Mouse (Mus musculus): ENCODE data around the gene Sox8. TPM values are rescaled to one million over a fixed set of nuclear protein-coding genes. Genes with fewer than 3 reads are reported as not detected.

The Sox8 gene
- polyA plus RNA-seq, 1 experiment: 0.79 TPM

- H3K4me1 ChIP-seq (ENCODE audit: control insufficient read depth, insufficient read depth, insufficient read length, low read length): no peaks in the 10 kb centered on the region
- no peak overlapping the region for H3K4me3 ChIP-seq (ENCODE audit: insufficient read depth, low read depth, low read length)
- H3K27ac ChIP-seq (replicated peaks; ENCODE audit: low read depth, low read length): no peak overlapping the region
Observed at GRCm38 (mm10) chr17:25550020-25550419, 20.5 kb downstream of the Sox8 start.

GRCm38 (mm10) chr17:25547026-25547425, 23.5 kb downstream of the Sox8 start:
- Histone ChIP-seq H3K4me1 (ENCODE audit: control insufficient read depth, insufficient read depth, insufficient read length, low read length) (no peaks in the 10 kb centered on the region), H3K4me3 (ENCODE audit: insufficient read depth, low read depth, low read length) (no peak overlapping the region), H3K27ac (replicated peaks; ENCODE audit: low read depth, low read length) (no peak overlapping the region)

- H3K27ac ChIP-seq (replicated peaks; ENCODE audit: low read depth, low read length): no peak overlapping the region
- H3K4me3 ChIP-seq (ENCODE audit: insufficient read depth, low read depth, low read length): no peak overlapping the region
- H3K4me1 ChIP-seq (ENCODE audit: control insufficient read depth, insufficient read depth, insufficient read length, low read length): no peaks in the 10 kb centered on the region
Observed at GRCm38 (mm10) chr17:25541768-25542167, 28.7 kb downstream of the Sox8 start.

GRCm38 (mm10) chr17:25540731-25541130, 29.8 kb downstream of the Sox8 start:
- no peaks in the 10 kb centered on the region for H3K4me1 ChIP-seq (ENCODE audit: control insufficient read depth, insufficient read depth, insufficient read length, low read length)
- no peak overlapping the region for H3K27ac ChIP-seq (replicated peaks; ENCODE audit: low read depth, low read length)
- no peak overlapping the region for H3K4me3 ChIP-seq (ENCODE audit: insufficient read depth, low read depth, low read length)

- Histone ChIP-seq H3K4me1 (ENCODE audit: control insufficient read depth, insufficient read depth, insufficient read length, low read length) (no peaks in the 10 kb centered on the region), H3K4me3 (ENCODE audit: insufficient read depth, low read depth, low read length) (no peak overlapping the region), H3K27ac (replicated peaks; ENCODE audit: low read depth, low read length) (no peak overlapping the region)
Observed at GRCm38 (mm10) chr17:25538945-25539875, 31.3 kb downstream of the Sox8 start.

GRCm38 (mm10) chr17:25530357-25531022, 40.0 kb downstream of the Sox8 start:
- no peak overlapping the region for H3K27ac ChIP-seq (replicated peaks; ENCODE audit: low read depth, low read length)

GRCm38 (mm10) chr17:25522080-25522479, 48.4 kb downstream of the Sox8 start:
- Histone ChIP-seq H3K27ac (replicated peaks; ENCODE audit: low read depth, low read length) (no peak overlapping the region), H3K4me1 (ENCODE audit: control insufficient read depth, insufficient read depth, insufficient read length, low read length) (no peaks in the 10 kb centered on the region), H3K4me3 (ENCODE audit: insufficient read depth, low read depth, low read length) (no peak overlapping the region)

More at GRCm38 (mm10) chr17:25530357-25531022, 40.0 kb downstream of the Sox8 start:
- Histone ChIP-seq H3K4me1 (ENCODE audit: control insufficient read depth, insufficient read depth, insufficient read length, low read length) (no peaks in the 10 kb centered on the region), H3K4me3 (ENCODE audit: insufficient read depth, low read depth, low read length) (no peak overlapping the region)

- H3K4me3 ChIP-seq (ENCODE audit: insufficient read depth, low read depth, low read length): no peak overlapping the region
- H3K4me1 ChIP-seq (ENCODE audit: control insufficient read depth, insufficient read depth, insufficient read length, low read length): no peaks in the 10 kb centered on the region
- no peak overlapping the region for H3K27ac ChIP-seq (replicated peaks; ENCODE audit: low read depth, low read length)
Observed at GRCm38 (mm10) chr17:25520492-25520891, 50.0 kb downstream of the Sox8 start.

- Histone ChIP-seq H3K4me3 (ENCODE audit: insufficient read depth, low read depth, low read length) (no peak overlapping the region), H3K27ac (replicated peaks; ENCODE audit: low read depth, low read length) (no peak overlapping the region), H3K4me1 (ENCODE audit: control insufficient read depth, insufficient read depth, insufficient read length, low read length) (no peaks in the 10 kb centered on the region)
Observed at GRCm38 (mm10) chr17:25519511-25519910, 51.0 kb downstream of the Sox8 start.

GRCm38 (mm10) chr17:25518144-25518543, 52.3 kb downstream of the Sox8 start:
- H3K4me3 ChIP-seq (ENCODE audit: insufficient read depth, low read depth, low read length): no peak overlapping the region
- H3K27ac ChIP-seq (replicated peaks; ENCODE audit: low read depth, low read length): no peak overlapping the region

GRCm38 (mm10) chr17:25516315-25516714, 54.2 kb downstream of the Sox8 start:
- Histone ChIP-seq H3K4me1 (ENCODE audit: control insufficient read depth, insufficient read depth, insufficient read length, low read length) (no peaks in the 10 kb centered on the region), H3K27ac (replicated peaks; ENCODE audit: low read depth, low read length) (no peak overlapping the region), H3K4me3 (ENCODE audit: insufficient read depth, low read depth, low read length) (no peak overlapping the region)

More at GRCm38 (mm10) chr17:25518144-25518543, 52.3 kb downstream of the Sox8 start:
- no peaks in the 10 kb centered on the region for H3K4me1 ChIP-seq (ENCODE audit: control insufficient read depth, insufficient read depth, insufficient read length, low read length)

Other genes starting within 250 kb of the Sox8 start
- 0.63 TPM in 1 of 2 replicates, not detected in the other for gene Tpsab1, start 225.1 kb downstream of the Sox8 start, polyA plus RNA-seq (2012; ENCODE audit: insufficient read depth, insufficient read length, missing spikeins)
- 6.1 and 8.8 TPM in 2 replicates for gene Tpsb2, start 204.4 kb downstream of the Sox8 start, polyA plus RNA-seq (2012; ENCODE audit: insufficient read depth, insufficient read length, missing spikeins)
- 0.99 TPM in 1 of 2 replicates, not detected in the other for gene Tpsg1, start 201.4 kb downstream of the Sox8 start, polyA plus RNA-seq (2012; ENCODE audit: insufficient read depth, insufficient read length, missing spikeins)
- 1.3 TPM in 1 of 2 replicates, not detected in the other for gene Cacna1h, start 136.9 kb downstream of the Sox8 start, polyA plus RNA-seq (2012; ENCODE audit: insufficient read depth, insufficient read length, missing spikeins)
- gene Tekt4, start 116.1 kb downstream of the Sox8 start, polyA plus RNA-seq (2012; ENCODE audit: insufficient read depth, insufficient read length, missing spikeins): not detected in 2 replicates
- not detected in 2 replicates for gene Sstr5, start 73.4 kb downstream of the Sox8 start, polyA plus RNA-seq (2012; ENCODE audit: insufficient read depth, insufficient read length, missing spikeins)
- gene Lmf1, start 8.4 kb upstream of the Sox8 start, polyA plus RNA-seq (2012; ENCODE audit: insufficient read depth, insufficient read length, missing spikeins): 24.0 and 41.1 TPM in 2 replicates
- gene Gng13, start 146.5 kb upstream of the Sox8 start, polyA plus RNA-seq (2012; ENCODE audit: insufficient read depth, insufficient read length, missing spikeins): not detected in 2 replicates
- gene Chtf18, start 156.7 kb upstream of the Sox8 start, polyA plus RNA-seq (2012; ENCODE audit: insufficient read depth, insufficient read length, missing spikeins): 0.87 and 3.0 TPM in 2 replicates
- gene Rpusd1, start 157.0 kb upstream of the Sox8 start, polyA plus RNA-seq (2012; ENCODE audit: insufficient read depth, insufficient read length, missing spikeins): 3.0 and 3.9 TPM in 2 replicates
- not detected in 2 replicates for gene Mslnl, start 165.4 kb upstream of the Sox8 start, polyA plus RNA-seq (2012; ENCODE audit: insufficient read depth, insufficient read length, missing spikeins)
- not detected in 2 replicates for gene Msln, start 183.7 kb upstream of the Sox8 start, polyA plus RNA-seq (2012; ENCODE audit: insufficient read depth, insufficient read length, missing spikeins)
- gene Narfl, start 203.1 kb upstream of the Sox8 start, polyA plus RNA-seq (2012; ENCODE audit: insufficient read depth, insufficient read length, missing spikeins): 40.5 and 42.4 TPM in 2 replicates
- gene Haghl, start 215.0 kb upstream of the Sox8 start, polyA plus RNA-seq (2012; ENCODE audit: insufficient read depth, insufficient read length, missing spikeins): 5.0 and 5.9 TPM in 2 replicates
- gene Ccdc78, start 215.9 kb upstream of the Sox8 start, polyA plus RNA-seq (2012; ENCODE audit: insufficient read depth, insufficient read length, missing spikeins): not detected in 2 replicates
- 41.4 and 42.8 TPM in 2 replicates for gene Fam173a, start 222.2 kb upstream of the Sox8 start, polyA plus RNA-seq (2012; ENCODE audit: insufficient read depth, insufficient read length, missing spikeins)
- 4.6 TPM in 1 of 2 replicates, not detected in the other for gene AC134908.4, start 225.0 kb upstream of the Sox8 start, polyA plus RNA-seq (2012; ENCODE audit: insufficient read depth, insufficient read length, missing spikeins)
- 1.8 and 3.2 TPM in 2 replicates for gene Metrn, start 226.4 kb upstream of the Sox8 start, polyA plus RNA-seq (2012; ENCODE audit: insufficient read depth, insufficient read length, missing spikeins)
- gene Fbxl16, start 238.4 kb upstream of the Sox8 start, polyA plus RNA-seq (2012; ENCODE audit: insufficient read depth, insufficient read length, missing spikeins): 0.42 and 0.79 TPM in 2 replicates